Mouse (Mus musculus) megakaryocyte, embryonic 14.5 days (primary cell): ENCODE data around the gene Ensa.

Experiments
- FLI1 ChIP-seq: IDR thresholded peaks from 2 replicates; pipeline ENCODE4 v1.6.1; 2012; ENCODE audit warnings: low read length, inconsistent platforms, mixed read lengths
- GATA1 ChIP-seq: IDR thresholded peaks from 3 replicates; pipeline ENCODE4 v1.6.1; 2012; ENCODE audit warnings: mixed read lengths, low read length, inconsistent platforms, borderline replicate concordance

DNA sequence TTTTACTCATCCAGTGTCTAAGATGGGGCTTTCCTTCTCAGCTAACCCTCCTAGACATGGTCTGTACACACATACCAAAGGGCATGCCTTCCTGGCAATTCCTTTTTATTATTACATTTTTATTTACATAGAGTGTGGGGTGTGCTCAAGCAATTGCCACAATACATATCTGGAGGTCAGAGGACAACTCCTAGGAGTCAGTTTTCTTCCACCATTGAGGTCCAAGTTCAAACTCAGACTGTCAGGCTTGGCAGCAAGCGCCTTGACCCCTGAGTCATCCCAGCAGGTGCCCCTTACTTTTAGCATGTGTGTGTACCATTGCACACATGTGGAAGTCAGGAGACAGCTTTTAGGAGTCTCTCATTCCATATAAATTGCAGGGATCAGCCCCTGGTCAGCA lies 10.8 kb upstream of the Ensa start:
- no peak for TF ChIP-seq GATA1
- TF ChIP-seq FLI1, result no peak
